Mouse (Mus musculus): ENCODE measurements around the gene Mfap2. TPM values are rescaled to one million over a fixed set of nuclear protein-coding genes. Genes with fewer than 3 reads are reported as not detected.
A peak's percentile ranks its signal among the peaks of the same experiment; 100 is the strongest.

Mfap2 gene
- total RNA-seq, 2 experiments from 2014 or later, result 37.0 to 39.0 TPM

- intact Hi-C loops (cut with DNase I), result no loop called here
- DNase-seq, result peak; percentile 91
Observed at GRCm38 (mm10) chr4:141020811-141021613, 10.8 kb downstream of the Mfap2 start.

DNA sequence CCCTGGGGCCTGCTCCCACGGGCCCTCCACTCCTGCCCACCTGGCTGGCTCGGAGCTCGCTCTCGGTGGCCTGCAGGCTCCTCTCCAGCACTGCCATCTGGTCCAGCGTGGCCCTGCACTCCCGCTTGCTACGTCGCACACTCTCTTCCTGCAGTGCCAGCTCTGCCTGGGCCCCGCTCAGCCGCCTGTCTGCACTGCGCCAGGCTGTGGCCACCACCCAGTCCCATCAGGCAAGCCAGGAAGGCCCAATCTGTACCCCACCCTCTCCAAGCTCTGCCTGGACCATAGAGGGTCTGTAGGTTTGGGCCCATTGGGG, 11.4 kb downstream of the Mfap2 start:
- intact Hi-C loops (cut with DNase I), result no loop called here
- peak; percentile 61 for DNase-seq

DNA sequence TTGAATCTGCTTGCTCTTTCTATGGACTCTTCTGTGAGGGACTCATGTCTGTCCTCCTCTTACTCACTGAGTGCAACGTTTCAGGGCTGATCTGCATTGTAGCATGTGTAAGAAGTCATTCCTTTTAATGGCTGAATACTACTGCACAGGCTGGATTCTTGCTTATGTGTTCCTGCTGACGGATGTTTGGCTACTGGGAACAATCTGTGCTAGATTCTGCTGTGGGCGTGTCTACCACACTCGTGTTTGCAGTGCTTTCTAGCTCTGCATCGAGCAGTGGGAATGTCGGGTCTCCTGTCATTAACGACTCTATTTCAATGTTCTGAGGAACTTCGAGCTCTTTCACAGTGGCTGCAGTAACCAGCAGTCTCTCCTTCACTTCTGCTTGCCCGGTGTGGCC, 13.8 kb downstream of the Mfap2 start:
- DNase-seq, result no peak
- intact Hi-C loops (cut with DNase I), result no loop called here

DNA sequence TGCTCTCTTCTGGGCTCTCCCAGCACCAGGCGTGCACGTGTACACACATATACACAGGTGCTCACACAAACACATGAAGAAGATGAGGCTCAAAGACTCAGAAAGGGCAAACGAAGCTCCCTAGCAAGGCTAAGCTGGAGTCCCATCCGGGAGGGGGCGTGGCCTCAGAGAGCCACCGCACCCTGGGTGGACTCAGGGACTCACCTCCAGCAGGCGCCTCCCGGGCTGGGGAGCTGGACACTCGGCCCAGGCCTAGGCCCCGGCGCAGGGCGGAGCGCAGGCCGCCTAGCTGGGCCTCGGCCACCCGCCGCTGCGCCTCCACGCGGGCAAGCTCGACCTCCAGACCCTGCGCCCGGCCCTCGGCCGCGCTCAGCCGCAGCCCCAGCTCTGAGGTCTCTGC, 14.8 kb downstream of the Mfap2 start:
- intact Hi-C loops (cut with DNase I), result no loop called here
- DNase-seq, result no peak

- no peak for DNase-seq
- intact Hi-C loops (cut with DNase I), result loop anchor here (5.0 kb wide), 1 partner anchor 68 kb away; the partner anchor contains the start of gene Sdhb
Observed at GRCm38 (mm10) chr4:141030541-141031206, 20.5 kb downstream of the Mfap2 start.

DNA sequence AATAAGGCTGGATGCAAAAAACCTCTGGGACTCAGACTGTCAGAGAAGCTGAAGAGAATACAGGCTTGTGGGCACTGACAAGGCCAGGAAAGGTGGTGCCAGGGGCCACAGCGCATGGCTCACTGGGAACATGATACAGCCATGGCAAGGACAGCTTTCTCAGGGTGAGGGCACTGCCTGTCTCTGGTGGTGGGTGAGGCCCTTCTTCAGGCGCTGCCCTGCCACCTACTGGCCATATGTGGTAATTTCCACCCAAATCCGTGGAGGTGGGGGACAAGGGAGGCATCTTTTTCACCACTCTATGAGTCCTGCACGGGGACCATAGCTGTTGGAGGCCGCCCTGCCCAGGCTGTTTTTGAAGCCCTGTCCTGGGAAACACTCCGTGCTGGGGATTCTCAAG, 21.5 kb downstream of the Mfap2 start:
- DNase-seq, result peak; percentile 86
- intact Hi-C loops (cut with DNase I), result loop anchor here (5.0 kb wide), 1 partner anchor 69 kb away; the partner anchor contains the start of gene Sdhb

DNA sequence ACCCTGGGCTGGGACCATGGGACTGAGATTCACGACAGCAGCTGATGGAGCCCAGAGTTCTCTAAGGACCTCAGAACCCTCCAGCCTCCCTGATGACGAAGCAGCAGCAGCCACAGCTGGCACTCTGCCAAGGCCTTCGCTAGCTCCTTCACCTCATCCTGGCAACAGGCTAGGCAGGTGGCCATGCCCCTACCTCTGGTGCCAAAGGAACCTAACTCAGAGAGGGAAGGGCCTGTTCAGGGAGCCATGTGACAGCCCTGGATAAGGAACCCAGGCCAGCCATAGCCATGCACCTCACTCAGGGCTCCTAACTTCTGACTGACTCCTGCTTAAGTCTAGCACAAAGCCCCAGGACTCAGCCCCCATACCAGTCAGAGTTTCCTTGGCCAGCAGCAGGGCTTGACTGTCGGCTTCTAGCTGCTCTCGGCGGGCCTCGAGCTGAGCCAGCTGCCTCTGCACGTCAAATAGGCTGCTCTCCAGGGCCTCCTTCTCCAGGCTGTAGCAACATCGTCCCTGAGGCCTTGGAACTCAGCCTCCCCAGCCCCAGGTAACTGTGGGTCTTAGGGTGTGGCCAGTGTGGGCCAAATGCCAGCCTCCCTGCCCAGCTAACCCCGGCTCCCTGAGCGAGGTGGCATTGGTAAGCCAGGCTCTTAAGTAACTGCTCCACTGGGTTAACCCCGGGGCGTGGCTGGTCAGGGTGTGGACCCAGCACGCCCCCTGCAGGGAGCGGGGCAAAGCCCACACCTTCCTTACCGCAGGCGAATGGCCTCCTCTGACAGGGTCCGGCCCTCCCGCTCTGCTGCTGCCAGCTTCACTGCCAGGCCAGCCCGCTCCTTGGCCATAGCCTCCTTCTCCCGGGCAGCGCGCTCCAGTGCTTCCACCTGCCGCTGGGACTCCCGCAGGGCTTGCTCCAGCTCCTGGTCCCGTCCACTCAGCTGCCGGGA, 23.7 kb downstream of the Mfap2 start:
- DNase-seq, result peak; percentile 48
- intact Hi-C loops (cut with DNase I), result loop anchor here (5.0 kb wide), 1 partner anchor 72 kb away; the partner anchor contains the start of gene Sdhb

- no peak for DNase-seq
- intact Hi-C loops (cut with DNase I), result no loop called here
Observed at GRCm38 (mm10) chr4:141041117-141041516, 30.9 kb downstream of the Mfap2 start.

GRCm38 (mm10) chr4:141044816-141045215, 34.6 kb downstream of the Mfap2 start:
- peak; percentile 77 for DNase-seq
- intact Hi-C loops (cut with DNase I), result no loop called here

GRCm38 (mm10) chr4:141048810-141049475, 38.7 kb downstream of the Mfap2 start:
- no peak for DNase-seq
- intact Hi-C loops (cut with DNase I), result no loop called here

DNA sequence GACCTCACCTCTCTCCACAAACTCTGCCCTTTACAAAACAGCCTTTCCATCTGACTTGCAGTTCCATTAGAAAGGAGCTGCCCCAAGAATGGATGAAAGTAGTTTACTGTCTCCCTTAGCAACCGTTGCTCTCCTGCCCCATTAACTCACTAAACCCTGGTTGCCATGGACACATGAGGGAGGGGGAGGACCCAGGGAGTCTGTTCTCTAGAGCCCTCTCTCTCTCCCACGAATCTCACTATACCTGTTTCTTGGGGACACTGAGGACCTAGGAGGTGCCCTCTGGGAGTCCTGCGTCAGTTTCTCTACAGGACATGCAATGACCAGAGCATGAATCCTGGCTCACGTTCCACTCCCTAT, 39.2 kb downstream of the Mfap2 start:
- intact Hi-C loops (cut with DNase I), result no loop called here

GRCm38 (mm10) chr4:141052442-141052841, 42.2 kb downstream of the Mfap2 start:
- intact Hi-C loops (cut with DNase I), result no loop called here
- no peak for DNase-seq

More for the DNA sequence above, 39.2 kb downstream of the Mfap2 start:
- DNase-seq, result peak; percentile 49

DNA sequence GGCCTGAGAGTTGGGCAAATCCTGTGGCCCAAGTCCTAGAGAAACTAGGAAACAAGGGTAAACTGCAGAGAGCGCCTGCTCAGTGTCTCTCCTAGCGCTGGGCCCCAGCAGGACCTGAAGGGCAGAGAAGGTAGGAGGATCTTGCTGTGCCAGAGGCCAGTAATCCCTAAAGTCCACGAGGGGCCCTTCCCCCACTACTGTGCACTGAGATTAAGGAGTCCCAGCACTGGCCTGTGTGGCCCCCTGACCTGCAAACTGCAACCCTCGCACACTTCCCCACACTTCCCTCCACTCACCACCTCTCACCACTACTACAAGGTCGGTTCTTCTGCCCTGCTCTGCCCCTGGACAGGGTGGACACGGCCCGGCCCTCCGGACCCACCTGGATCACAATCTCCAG, 42.9 kb downstream of the Mfap2 start:
- intact Hi-C loops (cut with DNase I), result no loop called here

DNA sequence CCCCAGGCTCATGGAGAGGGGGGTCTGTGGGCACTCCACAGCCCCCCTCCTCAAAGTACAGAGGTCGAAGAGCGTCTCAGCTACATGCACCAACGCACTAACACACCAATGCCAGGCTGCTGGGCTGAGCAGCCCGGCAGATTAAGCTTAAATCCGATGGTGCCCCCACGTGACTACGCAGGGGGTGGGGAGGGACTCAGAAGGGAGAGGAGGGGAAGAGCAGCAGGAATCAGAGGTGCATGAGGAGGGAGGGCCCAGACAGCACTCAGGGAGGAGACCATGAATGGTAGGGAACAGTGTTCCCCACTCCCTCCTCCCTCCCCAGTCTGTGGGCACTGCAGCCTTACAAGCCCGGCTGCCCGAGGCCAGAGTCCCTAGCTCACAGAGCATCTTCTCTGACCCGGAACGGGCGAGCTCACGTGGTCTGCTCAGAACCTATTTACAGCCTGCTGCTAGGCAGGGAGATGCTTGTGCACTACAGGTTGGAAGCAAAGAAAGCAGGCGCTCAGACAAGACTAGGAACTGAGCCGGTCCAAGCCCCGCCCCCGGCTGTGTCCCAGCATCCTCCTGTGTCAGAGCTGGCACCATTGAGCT, 43.4 kb downstream of the Mfap2 start:
- DNase-seq, result peak; percentile 64
- intact Hi-C loops (cut with DNase I), result no loop called here

More for the DNA sequence above, 42.9 kb downstream of the Mfap2 start:
- DNase-seq, result no peak

- DNase-seq, result no peak
- intact Hi-C loops (cut with DNase I), result no loop called here
Observed at GRCm38 (mm10) chr4:141056970-141057369, 46.8 kb downstream of the Mfap2 start.

- intact Hi-C loops (cut with DNase I), result no loop called here
- no peak for DNase-seq
Observed at GRCm38 (mm10) chr4:141058835-141059234, 48.6 kb downstream of the Mfap2 start.

- intact Hi-C loops (cut with DNase I), result no loop called here
- DNase-seq, result no peak
Observed at GRCm38 (mm10) chr4:141059616-141060425, 49.6 kb downstream of the Mfap2 start.

GRCm38 (mm10) chr4:141060426-141061301, 50.4 kb downstream of the Mfap2 start, which contains the start of gene Crocc:
TSS of gene Crocc (minus strand) at chr4:141060550.
- peak; percentile 100 for DNase-seq
- intact Hi-C loops (cut with DNase I), result no loop called here

All from left cerebral cortex, postnatal 4 days (tissue).